Mouse (Mus musculus): ENCODE measurements around the gene Grk4. TPM values are rescaled to one million over a fixed set of nuclear protein-coding genes. Genes with fewer than 3 reads are reported as not detected.

Gene Grk4
- polyA plus RNA-seq, 2 experiments = 0.44 to 0.91 TPM

GRCm38 (mm10) chr5:34635665-34636192 is 24.4 kb upstream of the Grk4 start:
- no peak for ATAC-seq (ENCODE audit: insufficient read depth)
- Histone ChIP-seq H3K9me3 (ENCODE audit: control insufficient read depth, low read length) (no peaks in the 10 kb centered on the region), H3K36me3 (replicated peaks; ENCODE audit: control insufficient read depth, insufficient read depth, low read depth) (peaks cover 56% of the 10 kb centered on the region), H3K27me3 (ENCODE audit: control insufficient read depth, insufficient read depth, low read length) (no peaks in the 10 kb centered on the region), H3K4me3 (ENCODE audit: insufficient read depth in 1 of 2, low read depth in 2 of 2, low read length in 2 of 2) (peak overlapping the region; percentile 70 to 71), H3K27ac (peak overlapping the region; percentile 76), H3K4me1 (replicated peaks; ENCODE audit: control insufficient read depth in 2 of 2, insufficient read depth in 2 of 2, low read length in 1 of 2) (peaks cover 14 to 25% of the 10 kb centered on the region in 2 experiments), H3K4me2 (ENCODE audit: low read depth) (peak overlapping the region; percentile 95), H3K9ac (replicated peaks) (peak overlapping the region; percentile 75)
- DNase-seq (ENCODE audit: low read depth in 3 of 3, low spot score in 3 of 3) = no peak
- 57% methylated on average over 10 of the region's 10 CpGs for WGBS (ENCODE audit: insufficient replicate concordance)
- TF ChIP-seq CTCF (IDR thresholded peaks at IDR 0.05; ENCODE audit: low read depth) (no peak), EP300 (IDR thresholded peaks at IDR 0.05; ENCODE audit: low read depth) (no peak)

DNA sequence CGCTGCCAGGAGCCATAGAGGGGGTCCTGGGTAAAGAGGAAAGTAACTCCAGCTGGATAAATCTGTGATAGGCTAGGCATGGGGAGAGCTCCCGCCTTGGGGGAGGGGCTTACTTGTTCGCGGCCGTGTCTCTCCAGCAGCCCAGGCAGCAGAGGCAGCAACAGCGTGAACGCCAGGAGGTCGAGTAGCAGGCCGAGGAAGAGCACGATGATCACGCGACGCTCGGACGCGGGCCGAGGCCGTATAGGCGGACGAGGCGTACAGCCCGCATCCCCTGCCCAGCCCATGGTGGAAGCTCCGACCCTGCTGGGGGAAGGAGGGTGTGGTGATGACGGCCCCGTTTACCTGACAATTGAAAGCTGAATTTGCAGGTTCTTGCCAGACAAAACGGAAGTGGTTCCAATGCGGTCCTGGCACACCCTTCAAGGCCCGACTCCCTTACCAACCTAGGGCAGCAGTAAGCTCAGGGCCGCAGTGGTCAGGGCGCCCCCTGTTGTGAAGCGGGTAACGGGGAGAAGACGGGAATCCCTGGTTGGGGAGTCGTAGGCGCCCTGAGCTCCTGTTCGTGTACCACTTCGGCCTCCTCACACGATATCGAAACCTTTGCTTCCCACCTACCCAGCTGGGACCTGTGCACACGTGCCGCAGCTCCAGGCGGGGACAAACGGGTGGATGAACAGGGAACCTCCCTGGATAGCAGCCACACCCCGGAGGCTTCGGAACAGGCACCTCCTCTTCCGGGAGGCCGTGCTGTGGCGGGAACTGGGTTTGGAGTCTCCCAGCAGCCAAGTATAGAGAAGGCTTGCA is 23.5 kb upstream of the Grk4 start, which contains the start of gene Mfsd10:
Mfsd10 (minus strand) TSS at position 732 of the 807 bp plus-strand sequence.
- H3K27me3 ChIP-seq (ENCODE audit: control insufficient read depth, insufficient read depth, low read length) = no peaks in the 10 kb centered on the region
- peak; percentile 78 for TF ChIP-seq CTCF (IDR thresholded peaks at IDR 0.05; ENCODE audit: low read depth)
- TF ChIP-seq EP300 (IDR thresholded peaks at IDR 0.05; ENCODE audit: low read depth) = no peak; the same call in 1 of the 2 replicates
- DNase-seq (ENCODE audit: low read depth in 3 of 3, low spot score in 3 of 3) (peak; percentile 70 to 82 (median 76)), ATAC-seq (ENCODE audit: insufficient read depth) (peak; percentile 85)
- peak within 1 kb of the TSS; percentile 75 for H3K9ac ChIP-seq (replicated peaks)
- H3K36me3 ChIP-seq (replicated peaks; ENCODE audit: control insufficient read depth, insufficient read depth, low read depth) = peaks cover 51% of the 10 kb centered on the region
- peak within 1 kb of the TSS; percentile 95 for H3K4me2 ChIP-seq (ENCODE audit: low read depth)
- peaks cover 14 to 25% of the 10 kb centered on the region in 2 experiments for H3K4me1 ChIP-seq (replicated peaks; ENCODE audit: control insufficient read depth in 2 of 2, insufficient read depth in 2 of 2, low read length in 1 of 2)
- H3K4me3 ChIP-seq (ENCODE audit: insufficient read depth in 1 of 2, low read depth in 2 of 2, low read length in 2 of 2) = peak within 1 kb of the TSS; percentile 70 to 71
- WGBS (ENCODE audit: insufficient replicate concordance) = under 1% methylated on average over 48 of the region's 48 CpGs
- H3K9me3 ChIP-seq (ENCODE audit: control insufficient read depth, low read length) = no peaks in the 10 kb centered on the region
- peak within 1 kb of the TSS; percentile 76 for H3K27ac ChIP-seq

GRCm38 (mm10) chr5:34637591-34638156 is 22.5 kb upstream of the Grk4 start:
- peaks cover 42% of the 10 kb centered on the region for H3K36me3 ChIP-seq (replicated peaks; ENCODE audit: control insufficient read depth, insufficient read depth, low read depth)
- no peak for DNase-seq (ENCODE audit: low read depth in 3 of 3, low spot score in 3 of 3)
- H3K9ac ChIP-seq (replicated peaks) = no peak overlapping the region
- H3K9me3 ChIP-seq (ENCODE audit: control insufficient read depth, low read length) = no peaks in the 10 kb centered on the region
- no peak overlapping the region for H3K27ac ChIP-seq
- H3K4me3 ChIP-seq (ENCODE audit: insufficient read depth in 1 of 2, low read depth in 2 of 2, low read length in 2 of 2) = no peak overlapping the region
- TF ChIP-seq CTCF (IDR thresholded peaks at IDR 0.05; ENCODE audit: low read depth) = no peak
- TF ChIP-seq EP300 (IDR thresholded peaks at IDR 0.05; ENCODE audit: low read depth) = no peak
- no peaks in the 10 kb centered on the region for H3K27me3 ChIP-seq (ENCODE audit: control insufficient read depth, insufficient read depth, low read length)
- peaks cover 14 to 23% of the 10 kb centered on the region in 2 experiments for H3K4me1 ChIP-seq (replicated peaks; ENCODE audit: control insufficient read depth in 2 of 2, insufficient read depth in 2 of 2, low read length in 1 of 2)
- 58% methylated on average over 7 of the region's 7 CpGs for WGBS (ENCODE audit: insufficient replicate concordance)
- H3K4me2 ChIP-seq (ENCODE audit: low read depth) = peak overlapping the region; percentile 95
- no peak for ATAC-seq (ENCODE audit: insufficient read depth)

DNA sequence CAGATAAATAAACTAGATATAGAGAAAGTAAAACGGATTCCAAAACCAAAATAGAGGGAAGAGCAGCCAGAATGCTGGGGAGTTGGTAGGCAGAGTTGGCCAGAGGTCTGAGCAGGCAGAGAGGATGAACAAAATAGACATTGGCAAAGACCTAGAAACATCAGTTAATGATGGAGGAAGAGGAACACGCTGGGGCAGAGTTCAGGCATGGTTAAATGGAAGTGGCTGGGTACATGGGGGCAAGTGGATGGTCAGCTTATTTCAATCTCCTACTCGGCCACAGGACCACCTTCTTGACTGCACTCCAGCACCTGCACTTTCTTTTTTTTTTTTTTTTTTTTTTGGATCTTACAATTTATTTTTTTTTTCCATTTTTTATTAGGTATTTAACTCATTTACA is 18.2 kb upstream of the Grk4 start:
- Histone ChIP-seq H3K4me2 (ENCODE audit: low read depth) (no peak overlapping the region), H3K4me1 (replicated peaks; ENCODE audit: control insufficient read depth in 2 of 2, insufficient read depth in 2 of 2, low read length in 1 of 2) (peaks cover 0 to 7% of the 10 kb centered on the region in 2 experiments; a peak in 3 of 4 replicates), H3K36me3 (replicated peaks; ENCODE audit: control insufficient read depth, insufficient read depth, low read depth) (peaks cover 41% of the 10 kb centered on the region), H3K4me3 (ENCODE audit: insufficient read depth in 1 of 2, low read depth in 2 of 2, low read length in 2 of 2) (no peak overlapping the region), H3K9me3 (ENCODE audit: control insufficient read depth, low read length) (no peaks in the 10 kb centered on the region), H3K27me3 (ENCODE audit: control insufficient read depth, insufficient read depth, low read length) (no peaks in the 10 kb centered on the region), H3K9ac (replicated peaks) (no peak overlapping the region), H3K27ac (no peak overlapping the region)
- 65% methylated on average over 3 of the region's 3 CpGs for whole genome bisulfite sequencing (ENCODE audit: insufficient replicate concordance)
- DNase-seq (ENCODE audit: low read depth in 3 of 3, low spot score in 3 of 3) (no peak), ATAC-seq (ENCODE audit: insufficient read depth) (no peak)
- TF ChIP-seq EP300 (IDR thresholded peaks at IDR 0.05; ENCODE audit: low read depth) (no peak), CTCF (IDR thresholded peaks at IDR 0.05; ENCODE audit: low read depth) (no peak)

DNA sequence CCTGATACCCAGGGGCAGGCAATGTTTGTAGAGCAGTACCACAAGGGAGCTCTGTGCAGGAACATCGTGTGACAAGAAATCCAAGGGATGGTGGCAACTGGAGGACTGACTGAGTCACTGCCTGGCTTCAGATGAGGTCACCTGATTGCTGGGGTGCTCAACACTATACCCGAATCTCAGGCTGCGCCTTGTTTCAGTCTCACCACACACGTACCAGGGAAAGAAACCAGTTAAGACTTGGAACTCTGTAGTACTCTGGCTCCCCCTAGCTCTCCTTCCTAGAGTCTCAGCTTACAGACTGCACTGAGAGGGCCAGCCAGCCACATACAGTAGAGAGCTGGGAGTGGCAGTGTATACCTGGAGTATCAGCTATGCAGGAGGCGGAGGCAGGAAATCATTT is 17.2 kb upstream of the Grk4 start:
- Histone ChIP-seq H3K27me3 (ENCODE audit: control insufficient read depth, insufficient read depth, low read length) (no peaks in the 10 kb centered on the region), H3K27ac (no peak overlapping the region), H3K4me3 (ENCODE audit: insufficient read depth in 1 of 2, low read depth in 2 of 2, low read length in 2 of 2) (no peak overlapping the region), H3K4me2 (ENCODE audit: low read depth) (no peak overlapping the region), H3K9ac (replicated peaks) (no peak overlapping the region), H3K4me1 (replicated peaks; ENCODE audit: control insufficient read depth in 2 of 2, insufficient read depth in 2 of 2, low read length in 1 of 2) (no peaks in the 10 kb centered on the region), H3K9me3 (ENCODE audit: control insufficient read depth, low read length) (no peaks in the 10 kb centered on the region), H3K36me3 (replicated peaks; ENCODE audit: control insufficient read depth, insufficient read depth, low read depth) (peaks cover 46% of the 10 kb centered on the region)
- peak; percentile 82 for TF ChIP-seq CTCF (IDR thresholded peaks at IDR 0.05; ENCODE audit: low read depth)
- TF ChIP-seq EP300 (IDR thresholded peaks at IDR 0.05; ENCODE audit: low read depth) = no peak
- WGBS (ENCODE audit: insufficient replicate concordance) = 72% methylated on average over 5 of the region's 5 CpGs
- peak; percentile 58 for ATAC-seq (ENCODE audit: insufficient read depth)
- peak in 1 of 3 experiments; percentile 41 for DNase-seq (ENCODE audit: low read depth in 3 of 3, low spot score in 3 of 3)

All from liver, embryonic 14.5 days (tissue).